Mouse (Mus musculus) CH12.LX (cell line): ENCODE measurements around the gene Mrpl58.

ENCODE experiments used
- CTCF ChIP-seq, 2 experiments: IDR thresholded peaks in 1 of 2; conservative IDR thresholded peaks in 1 of 2; 2 replicates each; pipeline ENCODE4 v1.5.1; 2011 to 2012; ENCODE audit warnings: low read depth in 2 of 2, low read length in 2 of 2, improper control_type of control experiment in 1 of 2, inconsistent platforms in 1 of 2, mild to moderate bottlenecking in 1 of 2, moderate library complexity in 1 of 2
- EP300 ChIP-seq: IDR thresholded peaks from 2 replicates; pipeline ENCODE4 v1.6.1; 2011; ENCODE audit warnings: low read length, improper control_type of control experiment
- POLR2A ChIP-seq: IDR thresholded peaks from 2 replicates; pipeline ENCODE4 v1.6.1; 2011; ENCODE audit warnings: low read depth, mild to moderate bottlenecking, improper control_type of control experiment, low read length
- USF1 ChIP-seq: IDR thresholded peaks from 2 replicates; pipeline ENCODE4 v1.6.1; 2014; ENCODE audit warnings: low read depth, mild to moderate bottlenecking, inconsistent platforms, low read length, improper control_type of control experiment
- ZNF384 ChIP-seq: IDR thresholded peaks from 2 replicates; pipeline ENCODE4 v1.6.1; 2012; ENCODE audit warnings: low read depth, low read length, improper control_type of control experiment, inconsistent platforms

- TF ChIP-seq POLR2A (no peak), CTCF (conservative IDR thresholded peaks at IDR 0.05 in 1 of 2, IDR thresholded peaks at IDR 0.05 in 1 of 2; ENCODE audit: low read depth in 2 of 2, low read length in 2 of 2) (no peak), USF1 (no peak), EP300 (no peak), ZNF384 (no peak)
Observed at GRCm38 (mm10) chr11:115453306-115453705, 49.8 kb downstream of the Mrpl58 start.
